Mouse (Mus musculus) spleen, postnatal 10 days (tissue): ENCODE measurements around the gene Zfp598.
"Not testable (repeated sequence)": the region's sequence is repeated elsewhere in the genome, so short reads cannot be mapped to it uniquely, and the experiment has no call there.

Source experiments
- DNase-seq, 2 experiments: peaks; one replicate each; pipeline ENCODE4 v3.0.0; 2021 to 2022; ENCODE audit warnings: low spot score in 2 of 2

Gene Zfp598

DNA sequence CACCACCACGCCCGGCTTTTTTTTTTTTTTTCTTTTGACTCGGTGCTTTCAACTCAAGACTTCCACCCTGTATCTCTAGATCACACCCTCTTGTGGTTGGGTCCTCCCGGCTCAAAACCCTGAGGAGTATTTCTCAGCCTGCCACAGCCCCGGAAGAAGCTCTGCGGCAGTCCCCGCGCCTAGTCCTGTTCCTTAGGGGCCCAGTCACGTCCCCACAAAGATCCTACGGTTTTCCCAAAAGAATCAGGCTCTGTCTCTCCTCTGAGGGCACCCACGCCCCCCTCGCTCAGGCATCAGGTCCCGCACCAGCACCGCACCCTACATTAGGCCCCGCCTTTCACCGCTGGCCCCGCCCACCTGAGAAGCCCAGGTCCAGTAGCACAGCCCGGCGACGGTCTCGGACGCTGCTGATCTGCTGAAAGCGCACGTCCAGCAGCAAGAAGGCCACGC, 17.7 kb downstream of the Zfp598 start:
- DNase-seq: peak; percentile 46 to 76

DNA sequence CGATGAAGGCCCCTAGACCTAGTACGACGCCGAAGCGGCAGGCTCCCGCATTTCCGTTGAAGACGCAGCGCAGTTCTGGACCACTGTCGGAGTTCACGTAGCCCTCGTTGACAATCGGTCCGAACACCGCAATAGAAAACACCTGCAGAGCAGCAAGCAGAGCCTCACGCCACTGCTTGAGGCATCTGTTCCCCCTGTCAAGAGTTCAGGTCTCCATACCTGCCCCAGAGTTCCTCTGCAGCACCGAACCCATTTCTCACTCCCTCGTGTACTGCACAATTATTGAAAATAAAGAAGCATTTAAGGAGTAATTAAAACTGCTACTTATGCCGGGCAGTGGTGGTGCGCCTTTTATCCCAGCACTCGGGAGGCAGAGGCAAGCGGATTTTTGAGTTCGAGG, 18.1 kb downstream of the Zfp598 start:
- DNase-seq: no peak

DNA sequence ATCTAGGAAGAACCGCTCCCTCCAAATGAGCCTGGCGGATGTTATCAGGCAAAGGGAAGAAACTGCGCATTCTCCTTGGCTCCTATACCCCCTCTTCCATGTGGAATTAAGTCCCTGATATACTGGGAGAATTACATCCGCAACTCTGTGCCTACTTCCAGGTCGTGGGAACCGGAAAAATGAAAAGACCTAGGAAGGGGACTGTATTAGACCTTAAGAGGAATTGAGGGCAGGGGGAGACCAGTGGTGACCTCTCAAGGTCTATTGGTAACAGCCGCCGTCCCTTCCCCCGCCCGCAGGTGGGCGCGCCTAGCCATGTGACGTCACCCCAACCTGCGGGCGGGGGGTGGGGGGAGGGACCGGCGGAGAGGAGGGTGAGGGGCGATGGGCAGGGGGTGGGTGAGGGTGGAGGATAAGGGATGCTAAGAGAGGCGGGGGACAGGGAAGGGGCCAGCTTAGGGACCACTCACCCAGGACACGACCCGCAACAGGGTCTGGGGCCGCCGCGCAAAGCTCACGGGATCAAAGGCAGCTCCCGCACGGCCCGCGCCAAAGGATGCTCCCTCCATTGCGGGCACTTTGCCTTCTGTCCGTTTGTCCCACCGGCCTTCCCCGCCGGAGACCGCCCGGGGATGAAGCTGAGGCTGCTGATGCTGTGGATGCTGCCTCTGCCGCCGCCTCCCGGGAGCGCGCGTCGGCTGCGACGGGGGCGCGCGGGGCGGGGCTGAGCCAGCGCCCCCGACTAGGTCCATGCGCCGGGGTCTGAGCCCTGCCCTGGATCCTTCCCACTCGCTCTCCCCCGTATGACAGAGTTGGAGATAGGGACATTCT, 20.0 kb downstream of the Zfp598 start, which contains the start of gene Syngr3:
TSS of gene Syngr3 (minus strand) at position 705 of the 831 bp plus-strand sequence.
- peak in 1 of 2 experiments; percentile 23 for DNase-seq

DNA sequence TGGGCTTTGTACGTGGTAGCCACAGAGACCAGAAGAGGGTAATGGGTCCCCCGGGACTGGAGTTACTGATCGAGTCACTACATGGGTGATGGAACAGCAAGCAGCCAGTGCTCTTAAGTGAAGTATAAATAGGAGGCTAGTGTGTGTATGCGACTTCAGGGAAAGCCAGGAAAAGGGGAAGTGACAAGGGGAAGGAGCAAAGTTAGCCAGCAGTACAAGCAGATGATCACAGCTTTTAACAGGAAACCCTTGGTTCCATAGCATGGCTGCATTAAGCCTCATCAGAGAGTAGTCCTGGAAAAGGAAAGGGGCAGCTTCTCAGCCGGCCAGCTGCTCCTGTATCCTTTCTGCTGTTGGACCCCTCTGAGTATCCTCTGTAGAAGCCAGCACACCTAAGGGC, 22.9 kb downstream of the Zfp598 start:
- no peak for DNase-seq

DNA sequence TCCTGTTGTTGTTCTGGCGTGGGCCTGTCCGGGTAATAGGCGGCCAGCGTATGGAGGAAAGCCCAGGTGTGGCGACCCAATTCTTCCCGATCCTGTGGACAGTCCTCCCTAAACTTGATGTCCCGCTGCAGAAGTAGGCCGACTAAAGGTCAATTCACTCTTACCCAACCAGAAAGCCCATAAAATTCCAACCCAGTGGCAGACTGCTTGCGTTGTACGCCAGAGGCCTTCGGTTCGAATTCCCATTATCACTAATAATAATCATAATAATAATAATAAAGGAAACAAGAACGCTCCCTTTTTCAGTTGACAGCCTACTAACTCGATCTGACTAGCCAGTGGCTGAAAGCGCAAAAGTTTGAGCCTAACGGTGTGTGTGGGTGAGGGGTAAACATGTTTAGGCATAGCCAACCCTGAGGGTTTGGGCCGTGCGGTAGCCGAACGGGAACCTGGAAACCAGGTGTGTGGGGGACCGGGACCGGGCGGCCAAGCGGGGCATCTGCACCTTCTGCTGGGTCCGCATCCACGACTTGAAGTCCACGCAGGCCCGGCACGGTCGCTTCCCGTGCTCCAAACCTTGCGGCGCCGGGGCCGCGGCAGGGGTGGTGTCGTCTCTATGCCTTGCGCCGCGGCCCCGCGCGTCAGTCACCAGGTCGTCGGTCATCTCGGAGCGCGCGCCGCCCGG, 26.0 kb downstream of the Zfp598 start:
- DNase-seq: no peak

DNA sequence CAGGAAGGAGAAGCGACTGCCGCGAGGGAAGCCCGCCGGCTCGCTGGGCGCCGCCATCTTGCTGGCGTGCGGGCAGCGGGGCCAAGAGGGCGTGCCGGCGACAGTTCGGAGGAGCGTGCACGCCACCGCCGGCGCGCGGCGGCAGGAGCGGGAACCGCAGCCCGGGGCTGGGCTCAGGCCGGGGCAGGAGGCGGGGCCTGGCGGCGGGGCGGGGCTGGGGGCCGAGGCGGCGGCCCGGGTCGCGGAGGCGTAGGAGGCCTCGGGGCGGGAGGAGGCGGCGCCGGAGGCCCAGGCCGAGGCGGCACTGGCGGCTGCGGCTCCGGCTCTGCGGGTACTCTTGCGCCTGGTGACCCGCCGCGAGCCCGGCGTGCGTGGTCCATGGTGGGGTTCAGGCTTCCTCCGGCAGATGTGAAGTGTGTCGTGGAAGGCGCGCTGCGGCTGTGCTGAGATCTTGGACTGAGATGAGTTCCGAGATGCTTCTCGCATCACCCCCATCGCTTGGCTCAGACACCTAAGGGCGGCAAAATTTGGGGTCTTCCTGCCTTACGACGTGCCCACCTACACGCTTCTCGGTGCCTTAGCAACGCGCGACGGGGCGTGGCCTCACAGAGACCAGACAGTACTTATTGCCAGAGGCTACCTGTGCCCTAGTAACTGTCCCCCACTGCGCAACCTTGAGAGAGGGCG, 26.7 kb downstream of the Zfp598 start, which contains the start of the genes Gfer and Noxo1:
TSS of gene Gfer (minus strand) at position 146 of the 687 bp plus-strand sequence.
TSS of gene Noxo1 (plus strand) at position 224 of the 687 bp plus-strand sequence.
- DNase-seq: peak; percentile 82 to 90

DNA sequence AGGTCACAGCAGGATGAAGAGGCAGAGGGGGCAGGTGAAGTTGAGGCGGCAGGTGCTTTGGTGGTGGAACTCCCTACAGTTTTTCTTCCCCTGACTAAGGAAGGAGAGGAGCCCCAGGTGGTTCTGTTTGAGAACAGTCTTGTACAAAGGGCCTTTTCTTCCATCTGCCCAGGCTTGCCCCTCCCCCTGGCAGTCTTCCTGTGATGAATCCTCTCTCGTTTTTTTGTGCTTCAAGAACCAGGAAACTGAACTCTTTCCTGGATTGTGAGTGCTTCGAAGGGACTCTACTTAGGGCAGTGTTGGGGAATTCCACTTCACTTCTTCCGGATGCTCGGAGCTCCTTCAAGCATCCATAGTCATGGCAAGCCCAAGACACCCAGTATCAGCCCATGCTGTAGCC, 28.5 kb downstream of the Zfp598 start:
- DNase-seq: no peak

DNA sequence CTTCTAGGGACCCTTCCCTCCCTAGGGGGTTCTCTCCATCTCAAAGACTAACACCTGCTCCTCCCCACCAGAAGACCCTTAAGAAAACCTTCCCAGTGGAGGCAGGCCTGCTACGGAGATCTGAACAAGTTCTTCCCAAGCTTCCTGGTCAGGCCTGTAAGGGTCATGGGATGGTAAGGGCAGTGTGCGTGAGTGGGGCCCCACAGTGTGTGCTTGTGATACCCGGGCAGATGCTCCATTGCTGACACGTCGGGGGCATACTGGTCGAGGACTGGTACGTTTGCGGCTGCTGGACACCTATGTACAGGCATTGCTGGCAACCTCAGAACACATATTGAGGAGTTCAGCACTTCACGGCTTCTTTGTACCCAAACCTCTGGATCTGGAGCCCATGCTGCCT, 29.2 kb downstream of the Zfp598 start:
- no peak for DNase-seq

DNA sequence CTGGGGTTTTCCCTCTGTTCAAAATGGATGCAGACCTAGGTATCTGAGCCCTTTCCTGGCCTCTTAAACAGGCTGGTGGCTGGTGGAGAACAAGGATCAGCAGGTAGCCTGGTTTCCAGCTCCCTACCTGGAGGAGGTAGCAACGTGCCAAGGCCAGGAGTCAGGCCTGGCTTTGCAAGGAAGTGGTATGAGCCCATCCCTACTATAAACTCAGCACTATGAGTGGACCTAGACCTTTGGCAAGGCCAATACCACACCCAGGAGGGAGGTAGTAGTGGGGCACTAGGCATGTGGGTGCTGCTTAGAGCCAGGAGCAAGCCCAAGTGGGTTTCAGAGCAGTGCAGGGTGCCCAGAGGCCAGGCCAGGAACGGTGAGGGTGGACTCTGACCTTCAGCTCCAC, 30.0 kb downstream of the Zfp598 start:
- no peak for DNase-seq

DNA sequence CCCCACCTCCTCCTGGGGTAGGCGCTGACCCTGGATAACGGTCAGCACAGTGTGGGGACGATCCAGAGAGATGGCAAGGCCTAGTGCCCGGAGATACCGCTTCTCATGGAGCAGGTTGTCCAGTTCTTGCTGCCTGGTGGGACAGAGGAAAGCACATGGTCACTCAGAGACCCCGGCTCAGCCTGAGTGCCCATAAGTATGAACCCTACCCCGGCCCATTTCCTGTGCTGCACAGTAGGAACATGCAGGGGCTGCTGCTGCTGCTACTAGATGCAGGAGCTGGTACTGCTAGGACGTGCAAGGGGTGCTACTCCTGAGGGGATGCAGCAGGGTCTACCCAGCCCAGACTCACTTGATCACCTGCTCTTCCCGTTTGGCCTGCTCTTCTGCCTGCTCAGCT, 31.8 kb downstream of the Zfp598 start:
- DNase-seq: no peak

DNA sequence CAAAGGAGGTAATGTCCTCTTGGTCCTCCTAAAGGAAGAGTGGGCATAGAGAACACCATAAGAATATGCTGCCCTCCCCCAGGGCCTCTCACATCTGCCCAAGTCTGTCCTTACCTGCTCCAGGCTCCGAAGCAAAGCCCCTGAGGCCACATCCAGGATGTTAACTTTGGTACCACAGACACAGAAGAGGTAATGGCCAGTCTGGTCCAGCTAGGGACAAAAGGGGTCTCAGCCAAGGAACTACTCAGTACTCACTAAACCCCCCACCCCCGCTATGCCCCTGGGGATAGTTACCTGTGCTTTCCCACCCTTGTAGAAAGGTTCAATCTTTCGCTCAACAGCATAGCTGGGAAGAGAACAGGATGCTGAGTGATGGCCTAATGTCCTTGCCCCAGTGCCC, 36.3 kb downstream of the Zfp598 start:
- no peak for DNase-seq

DNA sequence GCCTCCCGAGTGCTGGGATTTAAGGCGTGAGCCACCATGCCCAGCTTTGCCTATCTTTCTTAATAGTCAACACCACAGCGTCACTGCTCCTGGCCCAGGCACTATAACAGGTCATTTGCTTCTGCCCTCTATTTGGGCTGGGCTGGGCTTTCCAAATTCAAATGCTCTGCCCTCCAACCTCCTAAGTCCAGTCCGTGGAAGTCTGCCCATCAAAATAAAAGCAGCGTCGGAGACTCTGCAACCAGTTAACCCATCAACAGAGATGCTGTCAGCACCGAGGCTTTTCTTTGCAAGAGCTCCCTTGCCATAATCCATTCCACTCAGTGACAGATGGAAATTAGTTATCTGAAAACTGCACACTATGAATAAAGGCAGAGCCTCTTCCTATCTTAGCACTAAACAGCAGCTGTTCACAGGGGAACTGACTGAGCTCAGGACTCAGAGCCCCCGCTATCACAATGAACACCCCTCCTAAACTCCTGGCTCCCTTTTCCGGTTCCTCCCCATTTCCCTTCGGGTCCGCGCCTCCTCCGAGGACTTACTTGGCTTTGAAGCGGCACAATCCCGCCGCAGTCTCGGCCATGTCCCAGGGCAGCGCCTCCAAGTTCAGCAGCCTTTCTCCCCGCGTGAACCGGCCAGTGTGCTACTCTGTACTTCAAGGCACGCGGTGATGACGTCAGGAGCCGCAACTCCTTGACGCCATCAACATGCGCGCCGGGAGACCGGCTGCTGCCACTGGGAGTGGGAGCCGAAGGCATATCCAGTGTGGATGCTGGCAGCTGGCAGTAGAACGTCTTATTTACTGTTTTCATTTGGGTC, 37.7 kb downstream of the Zfp598 start, which contains the start of gene Tbl3:
TSS of gene Tbl3 (minus strand) at position 679 of the 819 bp plus-strand sequence.
- peak; percentile 94 to 96 for DNase-seq

DNA sequence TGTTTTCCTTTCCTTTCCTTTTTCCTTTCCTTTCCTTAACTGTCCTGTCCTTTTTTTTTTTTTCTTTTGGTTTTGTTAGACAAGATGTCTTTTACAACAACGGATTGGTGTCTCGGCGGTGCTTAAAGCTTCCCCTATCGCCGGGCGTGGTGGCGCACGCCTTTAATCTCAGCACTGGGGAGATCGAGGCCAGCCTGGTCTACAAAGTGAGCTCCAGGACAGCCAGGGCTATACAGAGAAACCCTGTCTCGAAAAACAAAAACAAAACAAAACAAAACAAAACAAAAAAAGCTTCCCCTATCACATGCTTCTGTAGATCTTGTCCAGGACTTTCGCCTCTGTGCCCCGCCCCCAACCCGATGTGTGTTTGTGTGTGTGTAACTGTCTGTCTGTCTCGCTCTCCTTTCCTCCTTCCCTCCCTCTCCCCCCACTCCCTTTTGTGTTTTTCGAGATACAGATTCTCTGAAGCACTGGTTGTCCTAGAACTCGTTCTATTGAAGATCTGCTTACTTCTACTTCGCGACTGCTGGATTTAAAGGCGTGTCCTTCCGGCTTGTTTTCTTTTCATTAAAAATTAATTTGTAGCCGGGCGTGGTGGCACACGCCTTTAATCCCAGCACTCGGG, 38.4 kb downstream of the Zfp598 start:
- peak in 1 of 2 experiments; percentile 49 for DNase-seq

DNA sequence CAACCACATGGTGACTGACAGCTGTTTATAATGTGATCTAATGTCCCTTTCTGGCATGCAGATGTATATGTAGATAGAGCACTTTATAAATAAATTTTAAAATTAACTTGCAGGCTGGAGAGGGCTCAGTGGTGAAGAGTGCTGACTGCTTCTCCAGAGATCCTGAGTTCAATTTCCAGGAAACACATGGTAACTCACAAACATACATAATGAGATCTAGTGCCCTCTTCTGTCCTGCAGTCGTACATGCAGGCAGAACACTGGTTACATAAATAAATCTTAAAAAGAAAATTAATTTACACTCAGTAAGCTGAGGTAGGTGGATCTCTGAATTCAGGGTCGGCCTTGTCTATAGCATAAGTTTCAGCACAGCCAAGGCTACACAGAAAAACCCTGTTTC, 39.2 kb downstream of the Zfp598 start:
- DNase-seq: no peak

DNA sequence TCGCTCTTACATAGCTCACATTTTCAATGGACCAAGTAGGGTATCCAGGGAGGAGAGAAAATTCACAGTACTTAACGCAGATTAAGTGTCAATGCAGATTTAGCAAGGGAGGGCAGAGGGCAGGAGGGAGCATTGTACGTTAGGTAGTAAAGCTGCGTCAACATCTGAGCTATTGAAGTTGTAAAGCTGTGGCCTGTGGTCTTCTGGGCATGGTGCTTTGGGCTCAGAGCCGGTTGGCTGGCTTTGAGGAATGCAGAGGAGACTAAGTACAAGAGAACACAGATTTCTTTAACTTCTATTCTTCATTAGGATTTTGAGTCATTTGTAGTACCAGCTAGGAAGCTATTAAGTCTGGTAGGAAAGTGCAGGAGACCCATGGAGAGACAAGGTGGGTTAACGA, 46.1 kb downstream of the Zfp598 start:
- no peak for DNase-seq

DNA sequence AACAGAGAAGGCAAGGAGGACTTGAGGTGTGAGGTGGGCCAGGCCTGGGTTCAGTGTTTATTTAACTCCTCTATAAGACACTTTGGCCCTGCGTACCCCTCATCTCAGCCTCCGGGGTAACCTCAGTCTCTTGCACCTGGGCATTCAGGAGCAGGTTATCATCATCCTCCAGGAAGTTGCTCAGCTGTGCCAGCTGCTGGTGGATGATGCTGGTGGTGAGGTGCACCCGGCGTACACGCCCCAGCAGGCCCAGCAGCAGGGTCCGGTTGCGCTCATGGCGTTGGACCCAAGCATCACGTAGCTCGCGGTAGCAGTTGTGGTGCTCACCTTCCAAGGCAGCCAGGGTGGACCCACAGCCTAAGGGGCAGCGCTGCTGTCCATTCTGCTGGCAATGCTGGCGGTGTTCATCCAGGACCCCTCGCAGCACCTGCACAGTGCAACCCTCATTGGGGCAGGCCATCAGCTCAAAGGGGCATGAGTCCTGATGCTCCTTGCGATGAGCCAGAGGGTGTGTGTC, 46.7 kb downstream of the Zfp598 start:
- no peak for DNase-seq

DNA sequence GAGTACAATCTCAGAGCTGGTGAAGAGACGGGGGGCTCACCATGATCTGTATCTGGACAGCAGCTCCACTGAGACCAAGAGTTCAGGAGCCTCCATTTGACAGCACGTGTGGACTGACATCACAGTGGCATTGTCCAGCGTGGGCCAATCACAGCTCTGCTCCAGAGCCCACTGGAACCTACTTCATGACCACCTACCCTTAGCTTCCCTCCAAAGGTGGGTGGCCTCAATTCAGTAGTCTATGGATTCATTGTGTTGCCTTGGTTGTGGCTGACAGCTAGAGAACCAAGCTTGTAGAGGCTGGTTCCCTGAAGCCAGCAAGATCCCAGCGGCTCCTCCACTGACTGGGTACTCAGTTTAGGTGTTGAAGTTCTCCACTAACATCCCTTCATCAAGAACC, 48.5 kb downstream of the Zfp598 start, which contains the start of the genes Rnf151 and Rps2:
TSS of gene Rnf151 (minus strand) at position 121 of the 400 bp plus-strand sequence.
TSS of gene Rps2 (plus strand) at position 174 of the 400 bp plus-strand sequence.
- no peak for DNase-seq

DNA sequence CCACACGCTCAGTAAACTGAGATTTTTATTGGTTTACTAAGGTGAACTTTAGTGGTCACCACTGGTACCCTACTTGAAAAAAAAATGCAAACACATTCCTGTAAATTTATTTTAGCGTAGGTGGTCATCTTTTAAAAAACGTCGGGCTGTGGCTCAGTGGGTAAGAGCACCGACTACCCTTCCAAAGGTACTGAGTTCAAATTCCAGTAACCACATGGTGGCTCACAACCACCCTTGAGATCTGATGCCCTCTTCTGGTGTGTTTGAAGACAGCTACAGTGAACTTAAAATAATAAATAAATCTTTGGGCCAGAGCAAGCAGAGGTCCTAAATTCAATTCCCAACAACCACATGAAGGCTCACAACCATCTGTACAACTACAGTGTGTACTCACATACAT, 49.5 kb downstream of the Zfp598 start:
- DNase-seq: not testable (repeated sequence)

DNA sequence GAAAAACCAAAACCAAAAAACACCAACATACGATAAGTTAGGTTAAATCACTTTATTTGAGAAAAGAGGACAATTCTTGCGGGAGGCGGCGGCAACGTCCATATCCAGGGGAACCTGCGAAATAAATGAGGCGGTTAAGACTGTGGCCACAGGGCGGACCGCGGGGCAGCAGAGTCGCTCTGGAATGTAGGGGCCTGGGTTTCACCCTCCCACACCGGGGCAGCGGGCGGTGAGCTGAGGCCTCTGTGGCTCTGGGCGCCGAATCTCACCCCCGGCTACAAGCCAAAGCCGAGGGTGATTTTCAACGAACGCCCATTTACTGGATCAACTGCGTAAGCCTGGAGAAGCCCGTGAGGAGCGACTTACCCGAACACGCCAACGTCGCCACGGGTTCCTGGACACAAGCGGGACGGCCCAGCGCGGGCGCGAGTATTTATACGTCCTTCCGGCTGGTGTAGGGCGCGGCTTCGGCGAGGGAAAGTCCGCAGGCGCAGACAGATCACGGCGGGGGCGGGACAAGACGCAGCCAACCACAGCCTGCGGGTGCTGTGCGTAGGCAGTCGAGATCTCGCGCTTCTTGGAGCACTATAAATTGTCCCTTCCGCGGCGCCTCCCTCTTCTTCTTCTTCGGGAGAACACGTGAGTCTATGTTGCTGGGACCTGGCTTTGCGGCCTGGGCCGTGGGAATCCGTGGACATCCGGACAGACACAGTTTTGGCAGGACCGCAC, 50.2 kb downstream of the Zfp598 start:
- DNase-seq: peak; percentile 90 to 99

DNA sequence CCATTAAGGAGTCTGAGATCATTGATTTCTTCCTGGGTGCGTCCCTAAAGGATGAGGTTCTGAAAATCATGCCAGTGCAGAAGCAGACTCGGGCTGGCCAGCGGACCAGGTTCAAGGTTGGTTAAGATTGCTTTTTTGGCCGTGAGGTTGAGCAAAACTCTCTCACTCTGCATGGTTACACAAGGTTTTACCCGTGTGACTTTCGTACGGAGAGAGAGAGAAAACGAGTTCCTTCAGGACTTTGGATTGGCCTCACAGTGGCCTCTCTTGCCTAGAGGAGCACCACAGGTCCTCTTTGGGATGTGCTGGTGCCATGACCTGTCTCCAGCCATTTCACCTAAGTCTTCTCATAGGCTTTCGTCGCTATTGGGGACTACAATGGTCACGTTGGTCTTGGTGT, 51.1 kb downstream of the Zfp598 start:
- not testable (repeated sequence) for DNase-seq
